Mouse (Mus musculus) heart, adult 2 months (tissue): ENCODE results near the gene Rps6ka5. TPM values are rescaled to one million over a fixed set of nuclear protein-coding genes. Genes with fewer than 3 reads are reported as not detected.

ENCODE experiments used
- DNase-seq, 2 experiments: peaks; one replicate each; pipeline ENCODE4 v3.0.0; 2021
- H3K27ac ChIP-seq: fragments of 200-600 bp; 2 replicates; pipeline ENCODE4 v1.8.1; 2022
- H3K27me3 ChIP-seq: fragments of 200-500 bp; 2 replicates; pipeline ENCODE4 v1.6.1; 2012; ENCODE audit warnings: mild to moderate bottlenecking, low read length, inconsistent platforms, mixed read lengths; ENCODE audit not compliant: control insufficient read depth, insufficient read depth
- H3K36me3 ChIP-seq: fragments of 200-500 bp; 2 replicates; pipeline ENCODE4 v1.6.1; 2012; ENCODE audit warnings: low read length, inconsistent platforms; ENCODE audit not compliant: control insufficient read depth, insufficient read depth
- H3K4me1 ChIP-seq: fragments of 200-500 bp; 2 replicates; pipeline ENCODE4 v1.6.1; 2011; ENCODE audit warnings: low read length; ENCODE audit not compliant: control insufficient read depth, insufficient read depth
- H3K4me3 ChIP-seq: fragments of 200-600 bp; 2 replicates; pipeline ENCODE4 v1.8.1; 2022
- H3K79me2 ChIP-seq: fragments of 200-500 bp; replicated peaks from 2 replicates; pipeline ENCODE4 v1.6.1; 2012; ENCODE audit warnings: mild to moderate bottlenecking, inconsistent platforms, low read length, moderate library complexity, mixed read lengths; ENCODE audit not compliant: control insufficient read depth, insufficient read depth
- H3K9ac ChIP-seq: fragments of 200-500 bp; 2 replicates; pipeline ENCODE4 v1.6.1; 2012; ENCODE audit warnings: low read depth, mild to moderate bottlenecking, control low read depth, inconsistent platforms, low read length, mixed read lengths
- CTCF ChIP-seq: fragments of 200-600 bp; IDR thresholded peaks from 2 replicates; pipeline ENCODE4 v1.8.1; 2022; ENCODE audit warnings: antibody characterized with exemption, mild to moderate bottlenecking, moderate library complexity
- EP300 ChIP-seq: fragments of 200-500 bp; IDR thresholded peaks from 2 replicates; pipeline ENCODE4 v1.6.1; 2011; ENCODE audit warnings: low read depth, low read length, control low read depth; ENCODE audit not compliant: insufficient read depth
- POLR2A ChIP-seq: fragments of 200-500 bp; IDR thresholded peaks from 2 replicates; pipeline ENCODE4 v1.6.1; 2011; ENCODE audit warnings: mild to moderate bottlenecking, low read depth, low read length, control low read depth; ENCODE audit not compliant: insufficient read depth
- WGBS: fragments of 180-500 bp; shearing (Covaris S2); methylation state at CpG from one replicate; pipeline ENCODE4 v1.1.7; 2018; 5-methylcytosine and 5-hydroxymethylcytosine counted together
- intact Hi-C: fragments of 180-260 bp; cut with DNase I; formaldehyde crosslinking; loops from one replicate; pipeline ENCODE4 v1.15.1; 2025
- polyA plus RNA-seq: library from polyadenylated mRNA; depleted of rRNA; stranded (reverse); fragments of >200 nt; gene quantifications from 2 replicates; pipeline ENCODE4 v1.2.3, GENCODE M21; 2012
- total RNA-seq, 2 experiments: library from RNA; stranded (reverse); gene quantifications; 2 replicates each; pipeline ENCODE4 v1.2.3; 2021

The Rps6ka5 gene
- total and polyA plus RNA-seq, 3 experiments = 2.1 to 13.5 (median 10.8) TPM

DNA sequence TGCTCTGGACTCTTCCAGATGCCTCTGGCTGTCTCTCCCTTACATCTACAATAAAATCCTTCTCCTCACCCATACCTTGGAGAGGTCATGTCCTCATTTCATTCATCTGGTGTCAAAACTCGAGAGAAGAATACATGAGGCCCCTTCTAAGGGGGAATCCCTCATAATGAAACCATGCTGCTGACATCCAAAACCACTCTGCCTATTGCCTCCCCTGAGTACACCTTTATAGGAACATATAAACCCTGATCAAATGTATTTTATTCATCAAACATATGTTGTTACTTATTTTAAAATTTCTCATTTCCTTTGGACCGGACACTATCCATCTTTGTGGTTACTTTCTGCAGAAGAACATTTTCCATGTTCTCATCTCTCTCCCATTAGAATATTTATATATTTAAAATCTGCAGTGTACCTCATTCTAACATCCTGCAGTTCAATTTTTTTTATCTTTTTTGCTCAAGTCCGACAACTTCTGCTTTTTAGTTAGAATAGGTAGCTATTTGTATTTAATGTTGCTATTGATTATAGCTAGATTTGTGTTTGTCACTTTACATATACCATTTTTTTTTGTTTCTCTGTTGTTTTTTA, 101.8 kb downstream of the Rps6ka5 start:
- Histone ChIP-seq H3K9ac (no peak overlapping the region), H3K36me3 (no peaks in the 10 kb centered on the region; the same call in 1 of the 2 replicates), H3K4me1 (peaks cover 5% of the 10 kb centered on the region), H3K27ac (no peak overlapping the region), H3K27me3 (no peaks in the 10 kb centered on the region), H3K79me2 (no peaks in the 10 kb centered on the region), H3K4me3 (no peak overlapping the region)
- TF ChIP-seq EP300 = no peak
- TF ChIP-seq POLR2A = no peak
- TF ChIP-seq CTCF = no peak
- DNase-seq = no peak
- intact Hi-C loops = no loop called here
- WGBS = 81% methylated on average over 3 of the region's 3 CpGs

DNA sequence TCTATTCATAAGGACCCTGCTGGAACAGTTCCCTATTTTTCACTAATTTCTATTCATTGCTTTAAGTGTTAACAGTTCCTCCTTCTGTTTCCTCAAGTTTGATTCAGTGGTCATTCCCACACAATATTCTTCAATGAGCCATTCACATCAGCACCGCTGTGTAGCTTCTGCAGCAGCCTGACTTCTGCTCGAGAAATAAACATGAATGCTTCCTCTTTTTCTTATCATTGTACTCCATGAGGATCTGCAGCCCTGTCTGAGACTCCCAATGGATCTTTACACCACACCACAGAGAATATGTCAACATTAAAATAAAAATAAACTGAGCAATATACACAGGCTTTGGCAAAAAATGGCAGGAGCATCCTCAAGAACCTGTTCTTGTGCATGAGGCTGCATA, 111.5 kb downstream of the Rps6ka5 start:
- H3K4me1 ChIP-seq = 0 out of 2 replicates have a peak, but pooled peaks cover 1% of the 10 kb centered on the region
- TF ChIP-seq EP300 = no peak
- TF ChIP-seq POLR2A = no peak
- no peak for TF ChIP-seq CTCF
- no peaks in the 10 kb centered on the region for H3K79me2 ChIP-seq
- no peaks in the 10 kb centered on the region for H3K36me3 ChIP-seq
- no peak overlapping the region for H3K4me3 ChIP-seq
- H3K27ac ChIP-seq = no peak overlapping the region
- 39% methylated on average over 2 of the region's 2 CpGs for WGBS
- no peak overlapping the region for H3K9ac ChIP-seq
- intact Hi-C loops = no loop called here
- H3K27me3 ChIP-seq = no peaks in the 10 kb centered on the region
- no peak for DNase-seq

DNA sequence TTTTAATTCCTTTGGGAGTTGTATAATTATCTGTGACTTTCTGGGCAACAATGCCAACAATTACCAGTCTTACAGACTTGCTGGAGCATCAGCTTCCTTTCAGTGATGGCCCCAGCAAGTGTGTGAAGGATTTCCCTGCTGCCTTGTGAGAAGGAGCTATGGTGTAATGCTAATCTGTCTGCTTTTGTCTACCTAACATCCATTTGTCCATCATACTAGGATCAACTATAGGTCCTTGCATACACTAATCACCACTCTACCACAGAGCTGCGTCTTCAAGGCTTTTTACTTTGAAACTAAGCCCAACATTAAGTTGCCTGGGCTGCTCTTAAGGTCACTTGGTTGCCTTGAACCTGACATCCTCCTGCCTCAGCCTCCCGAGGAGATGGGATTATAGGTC, 112.9 kb downstream of the Rps6ka5 start:
- H3K79me2 ChIP-seq = no peaks in the 10 kb centered on the region
- no peak overlapping the region for H3K9ac ChIP-seq
- 97% methylated on average over 2 of the region's 2 CpGs for WGBS
- H3K4me3 ChIP-seq = no peak overlapping the region
- H3K27ac ChIP-seq = no peak overlapping the region
- H3K36me3 ChIP-seq = no peaks in the 10 kb centered on the region
- no peak for DNase-seq
- intact Hi-C loops = no loop called here
- TF ChIP-seq EP300 = no peak
- TF ChIP-seq POLR2A = no peak
- TF ChIP-seq CTCF = no peak
- H3K4me1 ChIP-seq = 0 out of 2 replicates have a peak, but pooled peaks cover 1% of the 10 kb centered on the region
- no peaks in the 10 kb centered on the region for H3K27me3 ChIP-seq

DNA sequence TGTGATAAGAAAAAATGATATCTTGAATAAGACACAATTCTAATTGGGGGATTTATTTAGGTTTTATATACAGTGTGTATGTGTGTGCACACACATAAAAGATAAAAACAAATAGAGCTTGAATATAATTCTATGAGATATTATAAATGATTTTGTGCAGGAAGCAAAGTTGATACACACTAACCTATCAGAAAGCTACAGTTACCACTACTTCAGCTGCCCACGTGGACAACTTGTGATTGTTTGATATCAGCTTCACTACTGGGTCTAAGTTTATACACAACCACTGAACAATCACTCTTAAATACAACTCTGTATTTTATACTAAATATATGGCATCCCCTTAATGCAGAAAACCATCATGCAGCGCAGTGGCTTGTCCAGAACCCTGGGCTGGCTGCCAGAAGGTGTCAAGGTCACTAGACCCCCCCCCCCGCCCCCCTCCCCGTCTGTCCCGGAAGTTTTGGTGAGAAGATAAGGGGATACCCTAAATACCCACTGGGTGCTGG, 113.5 kb downstream of the Rps6ka5 start:
- H3K79me2 ChIP-seq = no peaks in the 10 kb centered on the region
- H3K27ac ChIP-seq = no peak overlapping the region
- no peak for DNase-seq
- no peaks in the 10 kb centered on the region for H3K36me3 ChIP-seq
- 44% methylated on average over 5 of the region's 5 CpGs for WGBS
- 0 out of 2 replicates have a peak, but pooled peaks cover 1% of the 10 kb centered on the region for H3K4me1 ChIP-seq
- no peak overlapping the region for H3K9ac ChIP-seq
- TF ChIP-seq CTCF (no peak), EP300 (no peak), POLR2A (no peak)
- no peaks in the 10 kb centered on the region for H3K27me3 ChIP-seq
- H3K4me3 ChIP-seq = no peak overlapping the region
- intact Hi-C loops = no loop called here

DNA sequence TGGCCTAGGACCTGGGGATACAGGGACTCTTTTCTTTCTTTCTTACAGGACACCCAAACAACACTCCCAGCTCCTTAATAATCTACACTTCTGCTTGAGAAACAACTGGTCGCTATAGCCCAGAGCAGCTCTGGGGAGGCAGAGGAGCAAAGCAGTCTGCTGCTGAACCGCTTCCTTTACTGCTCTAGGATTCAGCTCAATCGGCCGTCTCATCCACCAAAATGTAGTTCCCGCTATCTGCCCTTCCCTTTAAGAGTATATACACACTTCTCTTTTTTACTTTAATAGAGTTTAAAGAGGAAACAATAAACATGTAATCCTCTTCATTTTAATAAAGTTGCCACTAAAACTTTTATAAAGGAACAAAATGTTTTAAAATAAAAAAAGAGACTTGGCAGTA, 117.0 kb downstream of the Rps6ka5 start:
- TF ChIP-seq CTCF = no peak
- no peak for TF ChIP-seq EP300
- no peak for TF ChIP-seq POLR2A
- no peaks in the 10 kb centered on the region for H3K79me2 ChIP-seq
- no peak overlapping the region for H3K27ac ChIP-seq
- 0 out of 2 replicates have a peak, but pooled peaks cover 1% of the 10 kb centered on the region for H3K4me1 ChIP-seq
- no peak overlapping the region for H3K4me3 ChIP-seq
- H3K36me3 ChIP-seq = no peaks in the 10 kb centered on the region
- no peak overlapping the region for H3K9ac ChIP-seq
- WGBS = 89% methylated on average over 5 of the region's 5 CpGs
- no peak for DNase-seq
- intact Hi-C loops = loop anchor here (10.0 kb wide), 1 partner anchor 235 kb away; no protein-coding TSS in a partner anchor
- H3K27me3 ChIP-seq = no peaks in the 10 kb centered on the region

DNA sequence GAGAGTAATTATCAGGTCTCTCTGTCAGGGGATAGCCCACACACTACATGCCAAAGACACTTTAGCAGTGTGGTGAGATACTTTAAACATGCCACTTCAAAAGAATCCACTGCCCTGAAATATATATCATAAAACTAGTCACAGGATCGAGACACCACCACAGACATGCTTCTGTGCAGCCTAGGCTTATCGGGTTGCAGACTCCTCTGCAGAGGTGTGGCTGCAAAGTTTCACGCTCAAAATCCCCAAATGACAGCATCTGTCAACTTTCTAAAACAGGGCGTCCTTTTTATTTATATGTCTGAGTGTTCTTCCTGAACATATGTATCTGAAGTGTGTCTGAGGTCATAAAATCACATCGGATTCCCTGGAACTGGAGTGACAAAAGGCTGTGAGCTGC, 117.7 kb downstream of the Rps6ka5 start:
- H3K4me3 ChIP-seq = no peak overlapping the region
- 0 out of 2 replicates have a peak, but pooled peaks cover 1% of the 10 kb centered on the region for H3K4me1 ChIP-seq
- no peak overlapping the region for H3K27ac ChIP-seq
- H3K79me2 ChIP-seq = no peaks in the 10 kb centered on the region
- no peak for TF ChIP-seq EP300
- TF ChIP-seq POLR2A = no peak
- no peak for TF ChIP-seq CTCF
- no peaks in the 10 kb centered on the region for H3K36me3 ChIP-seq
- 80% methylated on average over 5 of the region's 5 CpGs for WGBS
- no peak overlapping the region for H3K9ac ChIP-seq
- H3K27me3 ChIP-seq = no peaks in the 10 kb centered on the region
- no peak for DNase-seq
- intact Hi-C loops = loop anchor here (10.0 kb wide), 1 partner anchor 236 kb away; no protein-coding TSS in a partner anchor
